Mouse (Mus musculus): Measurements from ENCODE around the gene Fbxl12.
"Not testable (repeated sequence)": the region's sequence is repeated elsewhere in the genome, so short reads cannot be mapped to it uniquely, and the experiment has no call there.

Fbxl12 gene

GRCm38 (mm10) chr9:20651602-20652259, 7.2 kb upstream of the Fbxl12 start, which contains the start of gene Pin1:
Gene Pin1 (plus strand): TSS chr9:20652095.
- peak; percentile 98 for DNase-seq

DNA sequence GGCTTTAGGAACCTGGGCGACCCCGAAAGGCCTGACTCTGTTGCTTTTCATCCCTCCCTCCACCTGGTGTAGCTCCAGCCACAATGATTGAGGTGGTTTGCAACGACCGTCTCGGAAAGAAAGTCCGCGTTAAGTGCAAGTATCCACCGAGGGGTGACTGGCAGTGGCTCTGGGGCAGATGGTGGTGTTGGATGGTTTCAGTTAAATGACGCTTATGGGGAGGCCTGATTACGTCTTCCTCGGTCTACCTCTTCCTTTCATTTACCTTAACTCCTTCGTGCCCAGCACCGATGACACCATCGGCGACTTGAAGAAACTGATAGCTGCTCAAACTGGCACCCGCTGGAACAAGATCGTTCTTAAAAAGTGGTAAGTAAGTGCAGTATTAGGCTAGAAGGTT, 554 bp upstream of the Fbxl12 start:
- DNase-seq = peak; percentile 9

DNA sequence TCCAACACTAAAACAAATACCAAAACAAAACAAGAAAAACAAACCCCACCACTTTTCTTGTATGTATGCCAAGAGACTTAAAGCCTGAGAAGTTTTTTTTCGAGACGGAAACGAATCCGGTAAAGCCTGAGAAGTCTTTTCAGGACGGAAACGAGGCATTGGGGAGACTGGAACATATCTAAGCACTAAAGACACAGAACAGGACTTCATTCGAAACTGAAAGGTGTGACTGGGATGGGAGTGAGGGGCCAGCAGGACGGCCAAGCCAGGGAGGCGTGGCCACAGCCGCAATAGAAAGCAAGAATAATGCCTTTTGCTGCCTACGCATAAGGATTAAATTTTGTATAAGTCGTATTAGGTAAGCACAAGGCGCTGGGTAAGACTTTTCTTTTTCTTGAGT, 786 bp downstream of the Fbxl12 start:
- no peak for DNase-seq

GRCm38 (mm10) chr9:20642896-20643466, 1.6 kb downstream of the Fbxl12 start:
- peak; percentile 89 for DNase-seq

- DNase-seq = peak; percentile 85
Observed at GRCm38 (mm10) chr9:20642101-20642895, 2.3 kb downstream of the Fbxl12 start, which contains the start of gene Ubl5. Gene Ubl5 (plus strand): TSS chr9:20642878.

GRCm38 (mm10) chr9:20641501-20641900, 3.1 kb downstream of the Fbxl12 start:
- DNase-seq = no peak

- DNase-seq = no peak
Observed at GRCm38 (mm10) chr9:20639486-20639885, 5.1 kb downstream of the Fbxl12 start.

DNA sequence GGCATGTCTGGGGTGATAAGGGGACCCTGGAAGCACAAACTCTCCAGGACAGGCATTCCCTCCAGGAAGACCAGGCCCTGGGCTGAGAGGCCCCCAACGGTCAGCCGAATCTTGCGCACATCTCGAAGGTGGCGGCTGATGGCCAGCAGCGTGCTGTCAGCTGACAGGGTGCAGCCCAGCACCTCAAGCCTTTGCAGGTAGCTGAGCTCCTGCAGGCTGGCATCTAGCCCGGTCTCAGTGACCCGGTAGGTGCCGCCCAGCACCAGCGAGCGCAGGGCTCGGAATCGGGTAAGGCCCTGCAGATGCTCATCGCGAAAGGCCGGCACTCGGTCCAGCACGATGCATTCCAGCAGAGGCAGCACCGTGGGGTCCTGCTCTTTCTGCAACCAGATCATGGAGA, 6.0 kb downstream of the Fbxl12 start:
- no peak for DNase-seq

- no peak for DNase-seq
Observed at GRCm38 (mm10) chr9:20636790-20637189, 7.8 kb downstream of the Fbxl12 start.

DNA sequence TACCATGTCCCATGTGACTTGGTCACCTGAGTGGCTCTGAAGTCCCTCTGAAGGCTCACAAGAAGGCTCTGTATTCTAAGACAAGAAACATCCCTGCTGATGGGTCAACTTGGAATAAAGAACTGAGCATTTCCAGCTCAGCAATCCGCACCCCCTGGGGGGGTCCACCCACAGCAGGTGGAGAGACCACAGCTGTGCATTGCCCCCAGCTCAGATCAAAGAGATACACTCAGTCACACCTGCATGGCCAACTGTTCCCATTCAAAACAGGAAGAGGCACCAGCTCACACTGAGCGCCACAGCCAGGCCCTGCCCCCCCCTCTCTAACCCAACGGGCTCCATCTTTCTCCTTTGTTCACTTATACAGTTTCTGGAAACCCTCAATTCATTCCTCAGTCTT, 8.3 kb downstream of the Fbxl12 start:
- DNase-seq = no peak

DNA sequence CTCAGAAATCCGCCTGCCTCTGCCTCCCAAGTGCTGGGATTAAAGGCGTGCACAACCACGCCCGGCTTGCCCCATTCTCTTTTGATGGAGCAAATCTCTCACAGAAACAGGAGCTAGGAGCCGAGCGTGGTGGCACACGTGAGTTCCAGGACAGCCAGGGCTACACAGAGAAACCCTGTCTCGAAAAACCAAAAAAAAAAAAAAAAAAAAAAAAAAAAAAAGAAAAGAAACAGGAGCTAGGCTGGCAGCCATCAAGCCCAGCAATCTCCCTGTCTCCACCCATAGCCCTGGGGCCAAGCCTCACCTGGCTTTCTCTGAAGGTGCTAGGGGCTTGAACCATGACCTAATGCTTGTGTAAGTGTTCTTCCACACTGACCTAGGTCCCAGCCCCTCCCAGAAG, 8.9 kb downstream of the Fbxl12 start:
- not testable (repeated sequence) for DNase-seq

GRCm38 (mm10) chr9:20631332-20631731, 13.2 kb downstream of the Fbxl12 start:
- DNase-seq = no peak

DNA sequence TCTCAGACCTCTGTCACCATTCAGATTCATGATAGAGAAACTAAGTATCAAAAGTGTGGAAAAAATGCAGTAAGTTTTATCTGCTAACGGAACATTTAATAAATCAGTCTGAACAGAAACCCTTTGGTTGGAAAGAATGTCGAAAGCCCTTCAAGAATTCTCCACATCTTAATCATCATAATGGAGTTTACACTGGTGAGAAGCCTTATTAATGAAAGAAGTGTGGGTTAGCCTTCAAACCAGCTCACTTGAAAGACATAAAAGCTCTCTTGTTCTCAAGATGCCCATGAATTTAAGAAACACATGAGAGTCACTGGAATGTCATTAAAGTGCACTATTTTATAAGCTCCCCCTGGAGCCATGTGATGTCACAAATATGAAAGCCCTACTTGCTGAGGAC, 27.9 kb downstream of the Fbxl12 start:
- DNase-seq = no peak

DNA sequence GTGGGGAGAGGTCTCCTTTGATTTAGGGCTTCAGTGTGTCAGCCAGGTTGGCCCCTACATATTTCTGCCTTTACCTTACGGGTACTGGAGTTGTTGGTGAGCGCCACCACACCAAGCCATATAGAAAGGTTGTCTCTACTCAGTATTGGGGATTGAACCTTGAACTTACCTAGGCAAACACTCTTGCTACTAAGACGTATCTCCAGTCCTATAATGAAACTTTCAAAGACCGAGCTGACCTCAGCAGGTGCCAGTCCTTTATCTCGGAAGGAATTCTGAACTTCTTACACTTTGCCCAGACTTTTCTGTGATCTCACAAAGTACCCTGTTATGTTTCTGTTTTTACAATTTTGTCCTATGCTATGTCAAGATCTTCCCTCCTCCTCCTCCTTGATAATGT, 32.6 kb downstream of the Fbxl12 start:
- DNase-seq = no peak

DNA sequence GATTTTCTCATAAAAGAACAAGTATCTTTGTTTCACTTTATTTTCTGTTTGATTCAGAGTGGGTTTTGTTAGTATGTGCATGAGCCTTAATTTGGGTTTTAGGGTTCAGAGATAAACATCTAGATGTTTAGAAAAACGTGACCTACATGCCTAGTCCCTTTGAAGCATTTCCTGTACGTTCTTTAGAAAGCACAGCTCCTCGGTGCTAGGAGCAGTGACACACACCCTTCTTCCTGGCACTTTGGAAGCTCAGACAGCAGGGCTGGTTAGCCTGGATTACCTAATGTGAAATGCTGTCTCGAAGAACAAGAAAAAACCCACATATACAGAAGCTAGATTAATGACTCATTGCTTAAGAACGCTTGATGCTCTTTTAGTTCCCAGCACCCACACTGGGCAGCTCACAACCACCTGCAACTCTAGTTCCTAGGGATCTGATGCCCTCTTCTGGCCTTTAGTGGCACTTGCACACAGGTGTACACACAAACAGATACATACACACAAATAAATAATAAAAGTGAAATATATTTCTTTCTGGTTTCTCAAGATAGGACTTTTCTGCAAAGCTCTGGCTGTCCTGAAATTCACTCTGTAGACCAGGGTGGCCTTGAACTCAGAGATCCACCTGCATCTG, 34.6 kb downstream of the Fbxl12 start:
- no peak for DNase-seq

- DNase-seq = peak; percentile 82
Observed at GRCm38 (mm10) chr9:20607100-20607974, 37.2 kb downstream of the Fbxl12 start.

DNA sequence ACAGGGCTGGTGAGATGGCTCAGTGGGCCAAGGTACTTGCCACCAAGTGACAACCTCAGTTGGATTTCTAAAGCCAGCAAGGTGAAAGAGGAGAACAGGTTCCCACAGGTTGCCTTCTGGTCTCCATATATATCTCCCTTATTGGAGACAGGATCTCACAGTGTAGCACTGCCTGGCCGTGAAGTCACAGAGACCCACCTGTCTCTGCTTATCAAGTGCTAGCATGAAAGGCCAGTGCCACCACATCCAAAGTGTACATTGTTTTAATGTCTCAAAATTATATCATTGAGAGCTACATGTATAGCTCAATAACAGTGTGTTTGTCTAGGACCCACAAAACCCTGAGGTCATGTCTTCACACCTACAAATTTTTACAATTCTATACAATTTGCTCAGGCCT, 38.3 kb downstream of the Fbxl12 start:
- DNase-seq = no peak

DNA sequence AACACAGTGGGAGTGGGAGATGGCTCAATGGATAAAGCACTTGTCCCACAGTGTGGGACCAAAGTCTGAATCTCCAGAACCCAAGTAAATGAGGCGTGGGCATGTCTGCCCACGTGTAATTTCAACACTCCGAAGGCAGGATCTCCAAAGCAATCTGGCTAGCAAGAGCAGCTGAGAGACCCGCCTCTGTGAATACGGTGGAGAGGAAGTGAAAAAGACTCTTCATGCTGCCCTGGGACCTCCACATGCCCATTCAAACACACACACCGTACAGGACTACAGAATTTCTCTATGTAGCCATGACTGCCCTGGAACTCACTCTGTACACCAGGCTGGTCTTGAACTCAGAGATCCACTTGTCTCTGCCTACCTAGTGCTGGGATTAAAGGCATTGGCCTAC, 43.3 kb downstream of the Fbxl12 start:
- no peak for DNase-seq

GRCm38 (mm10) chr9:20581175-20581634, 63.4 kb downstream of the Fbxl12 start, which contains the start of gene Zfp846:
Gene Zfp846 (plus strand): TSS chr9:20581291.
- peak; percentile 98 for DNase-seq

DNA sequence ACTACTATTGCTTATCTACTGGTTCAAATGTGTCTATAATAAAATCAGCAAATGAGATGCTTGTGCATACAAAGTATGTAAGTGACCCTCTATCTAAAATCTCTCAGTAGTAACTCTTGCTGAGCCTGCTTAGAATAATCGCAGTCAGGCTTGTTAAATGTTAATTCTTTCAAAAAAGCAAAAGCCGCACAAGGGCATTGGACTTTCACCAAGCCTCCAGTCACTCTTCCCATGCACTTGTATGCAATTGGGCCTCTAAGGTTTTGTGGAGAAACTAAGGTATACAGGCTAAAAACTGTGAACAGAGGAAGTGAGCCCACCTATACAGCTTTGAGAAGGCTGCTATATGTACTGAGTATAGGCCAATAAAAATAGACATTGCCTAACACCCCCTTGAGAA, 68.0 kb downstream of the Fbxl12 start:
- DNase-seq = no peak

DNA sequence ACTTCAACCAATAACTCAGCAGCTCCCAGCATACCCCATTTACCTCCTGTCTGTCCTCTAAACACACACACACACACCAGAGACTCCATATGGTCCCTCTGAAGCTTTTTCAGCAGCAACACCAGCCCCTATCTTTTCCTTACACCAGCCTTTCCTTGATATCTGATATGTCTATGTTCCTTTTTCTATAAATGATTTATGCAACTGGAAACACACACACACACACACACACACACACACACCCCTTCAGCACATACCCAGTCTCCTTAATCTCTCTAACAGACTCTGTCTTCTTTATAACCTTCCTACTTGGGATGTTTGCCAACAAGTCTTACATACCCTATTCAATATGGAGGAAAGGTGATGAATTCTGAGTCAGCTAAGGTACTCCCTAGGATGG, 73.5 kb downstream of the Fbxl12 start:
- DNase-seq = no peak
